Mouse (Mus musculus): ENCODE measurements at regions not wholly inside any gene's neighbourhood (a gene's known extent, or its start where the extent isn't known, plus 50 kb on each side); places are given as distances from the start of the nearest gene placed in this dataset.

DNA sequence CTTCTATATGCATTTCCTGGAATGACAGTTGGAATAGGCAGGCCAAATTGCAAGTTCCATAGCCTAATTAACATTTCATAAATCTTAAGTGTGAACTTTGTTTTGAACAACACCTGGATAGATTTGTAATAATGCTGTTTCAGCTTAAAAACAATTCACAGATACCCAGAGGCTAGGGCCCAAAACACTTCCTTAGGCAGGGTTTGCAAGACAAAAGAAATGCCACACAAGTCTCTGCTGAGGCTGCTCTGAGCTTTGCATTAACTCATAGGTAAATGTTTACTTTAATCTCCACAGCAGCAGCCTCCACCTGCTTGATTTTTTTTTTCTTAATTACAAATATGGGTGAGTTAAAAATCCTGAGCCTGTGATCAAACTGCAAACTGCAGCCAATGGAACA is 118.4 kb downstream of the Gnat3 start:
- TF ChIP-seq MAFK (IDR thresholded peaks at IDR 0.05; ENCODE audit: insufficient read depth, low read depth, low read length): no peak
- TF ChIP-seq HCFC1 (IDR thresholded peaks at IDR 0.05; ENCODE audit: borderline replicate concordance, insufficient read depth, low read length): no peak
- TF ChIP-seq ZC3H11A (IDR thresholded peaks at IDR 0.05; ENCODE audit: borderline replicate concordance, low read depth, low read length): no peak
